Mouse (Mus musculus): ENCODE data around the gene Ktn1.

GRCm38 (mm10) chr14:47664470-47664864 lies 16.2 kb downstream of the Ktn1 start:
- TF ChIP-seq GATA1 (IDR thresholded peaks at IDR 0.05; ENCODE audit: borderline replicate concordance, low read length) (no peak), FLI1 (IDR thresholded peaks at IDR 0.05; ENCODE audit: low read length) (no peak)

All from megakaryocyte, embryonic 14.5 days (primary cell).